Mouse (Mus musculus) heart, adult 2 months (tissue): ENCODE data around the gene Foxn2. TPM values are rescaled to one million over a fixed set of nuclear protein-coding genes. Genes with fewer than 3 reads are reported as not detected.

Experiments used
- DNase-seq, 2 experiments: peaks; one replicate each; pipeline ENCODE4 v3.0.0; 2021
- H3K27ac ChIP-seq: fragments of 200-600 bp; 2 replicates; pipeline ENCODE4 v1.8.1; 2022
- H3K27me3 ChIP-seq: fragments of 200-500 bp; 2 replicates; pipeline ENCODE4 v1.6.1; 2012; ENCODE audit warnings: mild to moderate bottlenecking, low read length, inconsistent platforms, mixed read lengths; ENCODE audit not compliant: control insufficient read depth, insufficient read depth
- H3K36me3 ChIP-seq: fragments of 200-500 bp; 2 replicates; pipeline ENCODE4 v1.6.1; 2012; ENCODE audit warnings: low read length, inconsistent platforms; ENCODE audit not compliant: control insufficient read depth, insufficient read depth
- H3K4me1 ChIP-seq: fragments of 200-500 bp; 2 replicates; pipeline ENCODE4 v1.6.1; 2011; ENCODE audit warnings: low read length; ENCODE audit not compliant: control insufficient read depth, insufficient read depth
- H3K4me3 ChIP-seq: fragments of 200-600 bp; 2 replicates; pipeline ENCODE4 v1.8.1; 2022
- H3K79me2 ChIP-seq: fragments of 200-500 bp; replicated peaks from 2 replicates; pipeline ENCODE4 v1.6.1; 2012; ENCODE audit warnings: mild to moderate bottlenecking, inconsistent platforms, low read length, moderate library complexity, mixed read lengths; ENCODE audit not compliant: control insufficient read depth, insufficient read depth
- H3K9ac ChIP-seq: fragments of 200-500 bp; 2 replicates; pipeline ENCODE4 v1.6.1; 2012; ENCODE audit warnings: low read depth, mild to moderate bottlenecking, control low read depth, inconsistent platforms, low read length, mixed read lengths
- CTCF ChIP-seq: fragments of 200-600 bp; IDR thresholded peaks from 2 replicates; pipeline ENCODE4 v1.8.1; 2022; ENCODE audit warnings: antibody characterized with exemption, mild to moderate bottlenecking, moderate library complexity
- EP300 ChIP-seq: fragments of 200-500 bp; IDR thresholded peaks from 2 replicates; pipeline ENCODE4 v1.6.1; 2011; ENCODE audit warnings: low read depth, low read length, control low read depth; ENCODE audit not compliant: insufficient read depth
- POLR2A ChIP-seq: fragments of 200-500 bp; IDR thresholded peaks from 2 replicates; pipeline ENCODE4 v1.6.1; 2011; ENCODE audit warnings: mild to moderate bottlenecking, low read depth, low read length, control low read depth; ENCODE audit not compliant: insufficient read depth
- WGBS: fragments of 180-500 bp; shearing (Covaris S2); methylation state at CpG from one replicate; pipeline ENCODE4 v1.1.7; 2018; 5-methylcytosine and 5-hydroxymethylcytosine counted together
- intact Hi-C: fragments of 180-260 bp; cut with DNase I; formaldehyde crosslinking; loops from one replicate; pipeline ENCODE4 v1.15.1; 2025
- polyA plus RNA-seq: library from polyadenylated mRNA; depleted of rRNA; stranded (reverse); fragments of >200 nt; gene quantifications from 2 replicates; pipeline ENCODE4 v1.2.3, GENCODE M21; 2012
- total RNA-seq, 2 experiments: library from RNA; stranded (reverse); gene quantifications; 2 replicates each; pipeline ENCODE4 v1.2.3; 2021

The Foxn2 gene
- total and polyA plus RNA-seq, 3 experiments: 2.6 to 9.4 (median 7.4) TPM

- no peak for DNase-seq
- H3K4me1 ChIP-seq: no peaks in the 10 kb centered on the region
- 96% methylated on average over 3 of the region's 3 CpGs for WGBS
- no peaks in the 10 kb centered on the region for H3K36me3 ChIP-seq
- no peaks in the 10 kb centered on the region for H3K79me2 ChIP-seq
- H3K27ac ChIP-seq: no peak overlapping the region
- intact Hi-C loops: no loop called here
- H3K9ac ChIP-seq: no peak overlapping the region
- no peak overlapping the region for H3K4me3 ChIP-seq
- TF ChIP-seq POLR2A (no peak), EP300 (no peak), CTCF (no peak)
- H3K27me3 ChIP-seq: no peaks in the 10 kb centered on the region
These were observed 41.1 kb downstream of the Foxn2 start for GRCm38 (mm10) chr17:88481587-88481986.

GRCm38 (mm10) chr17:88484539-88484938 lies 44.0 kb downstream of the Foxn2 start:
- no peaks in the 10 kb centered on the region for H3K27me3 ChIP-seq
- no peak overlapping the region for H3K27ac ChIP-seq
- no peak for DNase-seq
- intact Hi-C loops: no loop called here
- no peak overlapping the region for H3K4me3 ChIP-seq
- H3K36me3 ChIP-seq: no peaks in the 10 kb centered on the region
- no peaks in the 10 kb centered on the region for H3K4me1 ChIP-seq
- H3K79me2 ChIP-seq: no peaks in the 10 kb centered on the region; the same call in 1 of the 2 replicates
- WGBS: 93% methylated on average over 11 of the region's 11 CpGs
- no peak overlapping the region for H3K9ac ChIP-seq
- TF ChIP-seq CTCF (no peak), POLR2A (no peak), EP300 (no peak)

- intact Hi-C loops: no loop called here
- Histone ChIP-seq H3K4me3 (no peak overlapping the region), H3K27me3 (no peaks in the 10 kb centered on the region), H3K36me3 (no peaks in the 10 kb centered on the region), H3K27ac (no peak overlapping the region), H3K79me2 (no peaks in the 10 kb centered on the region; the same call in 1 of the 2 replicates), H3K9ac (no peak overlapping the region), H3K4me1 (no peaks in the 10 kb centered on the region)
- no peak for TF ChIP-seq EP300
- 86% methylated on average over 1 of the region's 1 CpGs for WGBS
- DNase-seq: no peak
These were observed 44.4 kb downstream of the Foxn2 start for GRCm38 (mm10) chr17:88484951-88485350.

- Histone ChIP-seq H3K4me3 (no peak overlapping the region), H3K27me3 (no peaks in the 10 kb centered on the region), H3K4me1 (no peaks in the 10 kb centered on the region; the same call in 1 of the 2 replicates), H3K36me3 (no peaks in the 10 kb centered on the region), H3K9ac (no peak overlapping the region), H3K79me2 (no peaks in the 10 kb centered on the region; the same call in 1 of the 2 replicates), H3K27ac (no peak overlapping the region)
- TF ChIP-seq POLR2A (no peak), EP300 (no peak), CTCF (no peak)
- no peak for DNase-seq
- 93% methylated on average over 10 of the region's 10 CpGs for WGBS
- intact Hi-C loops: no loop called here
These were observed 50.0 kb downstream of the Foxn2 start for GRCm38 (mm10) chr17:88490546-88490945.

GRCm38 (mm10) chr17:88491366-88492106 lies 51.0 kb downstream of the Foxn2 start:
- H3K36me3 ChIP-seq: no peaks in the 10 kb centered on the region

GRCm38 (mm10) chr17:88492107-88492460 lies 51.6 kb downstream of the Foxn2 start:
- Histone ChIP-seq H3K27me3 (no peaks in the 10 kb centered on the region), H3K27ac (no peak overlapping the region), H3K4me1 (no peaks in the 10 kb centered on the region; the same call in 1 of the 2 replicates), H3K4me3 (no peak overlapping the region), H3K9ac (no peak overlapping the region), H3K79me2 (no peaks in the 10 kb centered on the region; the same call in 1 of the 2 replicates), H3K36me3 (no peaks in the 10 kb centered on the region)
- intact Hi-C loops: no loop called here
- 97% methylated on average over 5 of the region's 5 CpGs for WGBS
- TF ChIP-seq CTCF (no peak), EP300 (no peak), POLR2A (no peak)
- no peak for DNase-seq

More at GRCm38 (mm10) chr17:88491366-88492106, 51.0 kb downstream of the Foxn2 start:
- DNase-seq: no peak
- intact Hi-C loops: no loop called here
- H3K9ac ChIP-seq: no peak overlapping the region
- peak; percentile 34; the same call in 1 of the 2 replicates for TF ChIP-seq CTCF
- no peak for TF ChIP-seq EP300
- H3K79me2 ChIP-seq: no peaks in the 10 kb centered on the region; the same call in 1 of the 2 replicates
- H3K4me3 ChIP-seq: no peak overlapping the region
- WGBS: 96% methylated on average over 13 of the region's 13 CpGs
- no peaks in the 10 kb centered on the region for H3K27me3 ChIP-seq
- H3K27ac ChIP-seq: no peak overlapping the region
- no peaks in the 10 kb centered on the region; the same call in 1 of the 2 replicates for H3K4me1 ChIP-seq
